Mouse (Mus musculus): Measurements from ENCODE around the gene Ces1g.

- TF ChIP-seq POLR2A (IDR thresholded peaks at IDR 0.05; ENCODE audit: insufficient read length, low read depth) (no peak), POLR2AphosphoS2 (IDR thresholded peaks at IDR 0.05; ENCODE audit: insufficient read length, low read depth) (no peak), CEBPB (IDR thresholded peaks at IDR 0.05; ENCODE audit: insufficient read depth, poor library complexity, severe bottlenecking) (no peak), REST (IDR thresholded peaks at IDR 0.05; ENCODE audit: insufficient read depth, insufficient read length) (peak; percentile 51), MYOD1 (IDR thresholded peaks at IDR 0.05; ENCODE audit: control insufficient read depth in 1 of 3, insufficient read length in 2 of 3, low read depth in 2 of 3) (no peak), MAX (IDR thresholded peaks at IDR 0.05; ENCODE audit: low read depth) (no peak), TCF12 (IDR thresholded peaks at IDR 0.05; ENCODE audit: insufficient read depth, poor library complexity, severe bottlenecking) (no peak)
Observed at GRCm38 (mm10) chr8:93360113-93360512, 23.0 kb upstream of the Ces1g start.
